Mouse (Mus musculus) naive thymus-derived CD4-positive, alpha-beta T cell, adult 2 months (primary cell): Measurements from ENCODE around the gene Gabrr2.
"Not testable (repeated sequence)": the region's sequence is repeated elsewhere in the genome, so short reads cannot be mapped to it uniquely, and the experiment has no call there.

ENCODE experiments used
- DNase-seq: peaks from one replicate; pipeline ENCODE4 v3.0.0-alpha.2; 2011; ENCODE audit warnings: low read depth

Gene Gabrr2

GRCm38 (mm10) chr4:33070326-33070725, 7.5 kb downstream of the Gabrr2 start:
- no peak for DNase-seq

- no peak for DNase-seq
Observed at GRCm38 (mm10) chr4:33071337-33071736, 8.5 kb downstream of the Gabrr2 start.

- peak; percentile 92 for DNase-seq
Observed at GRCm38 (mm10) chr4:33072526-33073161, 9.8 kb downstream of the Gabrr2 start.

- no peak for DNase-seq
Observed at GRCm38 (mm10) chr4:33074406-33074805, 11.6 kb downstream of the Gabrr2 start.

- DNase-seq = no peak
Observed at GRCm38 (mm10) chr4:33074851-33075250, 12.1 kb downstream of the Gabrr2 start.

- DNase-seq = peak; percentile 29
Observed at GRCm38 (mm10) chr4:33075776-33076524, 13.2 kb downstream of the Gabrr2 start.

- peak; percentile 77 for DNase-seq
Observed at GRCm38 (mm10) chr4:33077161-33077560, 14.4 kb downstream of the Gabrr2 start.

GRCm38 (mm10) chr4:33077724-33078123, 14.9 kb downstream of the Gabrr2 start:
- peak; percentile 79 for DNase-seq

GRCm38 (mm10) chr4:33078492-33078891, 15.7 kb downstream of the Gabrr2 start:
- DNase-seq = peak; percentile 26

GRCm38 (mm10) chr4:33099118-33099694, 36.4 kb downstream of the Gabrr2 start:
- no peak for DNase-seq

GRCm38 (mm10) chr4:33109720-33110458, 47.1 kb downstream of the Gabrr2 start:
- DNase-seq = peak; percentile 51

GRCm38 (mm10) chr4:33110845-33111244, 48.0 kb downstream of the Gabrr2 start:
- DNase-seq = peak; percentile 16

GRCm38 (mm10) chr4:33111358-33111757, 48.6 kb downstream of the Gabrr2 start:
- DNase-seq = no peak

GRCm38 (mm10) chr4:33112866-33113265, 50.1 kb downstream of the Gabrr2 start:
- not testable (repeated sequence) for DNase-seq

- DNase-seq = peak; percentile 90
Observed at GRCm38 (mm10) chr4:33119118-33119517, 56.3 kb downstream of the Gabrr2 start.

GRCm38 (mm10) chr4:33124493-33124892, 61.7 kb downstream of the Gabrr2 start:
- peak; percentile 74 for DNase-seq

GRCm38 (mm10) chr4:33125409-33126084, 62.7 kb downstream of the Gabrr2 start:
- DNase-seq = no peak

- DNase-seq = no peak
Observed at GRCm38 (mm10) chr4:33132221-33132620, 69.4 kb downstream of the Gabrr2 start, which contains the start of gene Gabrr1. Gabrr1 (plus strand) TSS chr4:33132521.
